Mouse (Mus musculus) G1E (cell line): ENCODE data around the gene 1700016C15Rik.

Experiments
- CTCF ChIP-seq: IDR thresholded peaks from 2 replicates; pipeline ENCODE4 v1.5.1; 2012; ENCODE audit warnings: low read depth, low read length, inconsistent platforms, mixed read lengths
- GATA1 ChIP-seq: IDR thresholded peaks from 2 replicates; pipeline ENCODE4 v1.6.1; 2012; ENCODE audit warnings: borderline replicate concordance, low read length, inconsistent platforms, mixed read lengths
- GATA2 ChIP-seq: IDR thresholded peaks from 2 replicates; pipeline ENCODE4 v1.6.1; 2012; ENCODE audit warnings: low read depth, low read length, inconsistent platforms, borderline replicate concordance
- POLR2AphosphoS5 ChIP-seq: IDR thresholded peaks from 2 replicates; pipeline ENCODE4 v1.6.1; 2012; ENCODE audit warnings: low read depth, low read length, inconsistent platforms; ENCODE audit not compliant: insufficient replicate concordance
- TAL1 ChIP-seq: conservative IDR thresholded peaks from 2 replicates; pipeline ENCODE4 v1.6.1; 2012; ENCODE audit warnings: low read depth, low read length, inconsistent platforms, mixed read lengths

DNA sequence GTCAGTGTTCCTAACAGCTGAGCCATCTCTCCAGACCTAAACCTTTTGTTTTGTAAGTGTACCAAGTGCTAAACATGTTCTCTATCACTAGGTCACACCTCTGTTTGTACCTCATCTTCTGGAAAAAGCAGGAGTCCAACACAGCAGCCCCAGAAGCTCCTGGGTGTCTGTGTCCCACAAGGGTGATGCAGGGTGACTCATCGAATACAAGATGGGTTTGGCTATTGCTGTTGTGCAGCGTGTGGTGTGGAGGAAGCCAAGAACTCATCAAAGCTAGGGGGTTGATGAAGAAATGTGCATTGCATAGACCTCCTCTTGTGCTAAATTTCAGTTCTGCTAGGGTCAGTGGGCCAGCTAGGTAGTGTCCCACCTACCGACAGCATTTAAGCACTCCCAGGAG is 43.5 kb upstream of the 1700016C15Rik start:
- TF ChIP-seq CTCF (no peak), GATA2 (no peak), TAL1 (no peak), GATA1 (no peak), POLR2AphosphoS5 (no peak)
